Mouse (Mus musculus) left cerebral cortex, postnatal 4 days (tissue): Measurements from ENCODE around the gene Hist1h2an. TPM values are rescaled to one million over a fixed set of nuclear protein-coding genes. Genes with fewer than 3 reads are reported as not detected.

ENCODE experiments used
- DNase-seq: peaks from one replicate; pipeline ENCODE4 v3.0.0-alpha.2; 2022
- intact Hi-C: fragments of 180-260 bp; cut with DNase I; formaldehyde crosslinking; loops from one replicate; pipeline ENCODE4 v1.15.1; 2025
- microRNA-seq: library from miRNA; unstranded; fragments of <30 nt; microRNA quantifications from one replicate; pipeline ENCODE4 v1.2.0, GENCODE M21; 2022
- total RNA-seq, 2 experiments: library from RNA; stranded (reverse); gene quantifications; 2 replicates each; pipeline ENCODE4 v1.2.3; 2021

The Hist1h2an gene
- total RNA-seq, 2 experiments from 2014 or later: 13.0 to 15.8 TPM

DNA sequence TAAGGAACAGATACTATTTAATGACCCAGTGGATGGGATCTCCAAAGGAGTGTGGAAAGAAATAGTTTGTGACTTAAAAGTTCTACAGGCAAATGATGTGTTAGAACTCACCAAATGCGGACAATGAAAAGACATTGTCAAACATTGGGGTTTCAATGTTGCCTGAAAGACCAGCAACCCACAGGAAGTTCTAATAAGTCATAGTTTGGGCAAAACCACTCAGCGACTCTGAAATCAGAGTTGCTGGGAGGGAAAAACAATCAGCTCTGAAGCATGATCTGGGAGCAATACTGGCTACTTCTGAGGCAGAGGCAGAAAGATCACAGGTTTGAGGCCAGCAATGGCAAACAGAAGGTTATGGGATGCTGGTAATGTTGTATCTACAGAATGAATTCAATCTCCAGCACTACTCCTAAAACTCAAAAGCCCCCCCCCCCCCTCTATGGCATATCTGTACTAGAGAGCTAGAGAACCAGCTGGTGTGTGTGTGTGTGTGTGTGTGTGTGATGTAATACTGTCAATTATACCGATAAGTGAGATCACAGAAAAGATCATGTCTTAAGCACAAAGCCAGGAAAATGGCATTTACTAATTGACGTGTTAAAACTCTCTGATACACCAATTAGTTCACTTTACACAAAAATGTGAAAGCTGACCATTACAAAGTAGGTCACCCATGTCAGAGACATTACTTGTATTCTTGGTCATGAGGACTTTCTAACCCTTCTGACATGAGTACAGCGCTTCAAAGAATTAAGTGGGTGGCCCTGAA lies 37.4 kb downstream of the Hist1h2an start:
- intact Hi-C loops: no loop called here
- DNase-seq: no peak

DNA sequence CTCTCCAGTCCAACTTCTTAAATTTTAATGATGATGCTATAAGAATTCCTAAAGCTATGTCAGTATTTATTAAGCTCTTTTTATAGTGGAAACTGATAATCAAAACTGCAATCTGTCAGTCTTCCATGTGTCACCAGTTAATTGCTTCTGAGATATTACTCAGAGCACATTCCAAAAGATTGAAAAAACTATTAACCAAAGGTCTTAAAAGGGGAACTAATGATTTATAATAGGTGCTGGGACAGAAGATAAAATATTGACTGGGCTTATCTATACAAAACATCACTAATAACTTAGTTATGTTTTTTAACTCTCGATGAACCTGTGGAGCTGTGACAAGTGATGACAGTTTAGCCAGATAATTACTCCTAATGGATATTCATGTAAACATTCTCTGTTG lies 42.0 kb downstream of the Hist1h2an start:
- intact Hi-C loops: no loop called here
- DNase-seq: no peak

Small RNAs within 50 kb of the gene (microRNA-seq; reads per million reads assigned to microRNA genes)
- gene Gm19658 (not detected), gene Gm44346 (not detected), gene Gm44454 (not detected), gene Gm44466 (not detected)

Other genes starting within 250 kb of the Hist1h2an start
- not detected for gene Olfr1366, start 244.4 kb downstream of the Hist1h2an start, total RNA-seq
- not detected for gene Olfr1535, start 227.3 kb downstream of the Hist1h2an start, total RNA-seq
- gene Olfr1364, start 205.5 kb downstream of the Hist1h2an start, total RNA-seq: not detected
- not detected for gene Olfr1362, start 173.2 kb downstream of the Hist1h2an start, total RNA-seq
- not detected for gene Olfr11, start 144.7 kb downstream of the Hist1h2an start, total RNA-seq
- gene Olfr1361, start 123.8 kb downstream of the Hist1h2an start, total RNA-seq: not detected
- gene Olfr1360, start 109.8 kb downstream of the Hist1h2an start, total RNA-seq: not detected
- gene Olfr1359, start 89.1 kb downstream of the Hist1h2an start, total RNA-seq: not detected
- gene Hist1h2bl, start 71.1 kb downstream of the Hist1h2an start, total RNA-seq: 100 to 1,000 TPM; 112 to 115 TPM
- 100 to 1,000 TPM; 129 to 178 TPM for gene Hist1h2ai, start 70.8 kb downstream of the Hist1h2an start, total RNA-seq
- gene Hist1h3h, start 69.6 kb downstream of the Hist1h2an start, total RNA-seq: 100 to 1,000 TPM; 159 to 180 TPM
- 10 to 100 TPM; 34.8 to 37.4 TPM for gene Hist1h2bm, start 65.2 kb downstream of the Hist1h2an start, total RNA-seq
- gene Hist1h4j, start 52.2 kb downstream of the Hist1h2an start, total RNA-seq: 10 to 100 TPM; 35.9 to 46.7 TPM
- 100 to 1,000 TPM; 525 to 563 TPM for gene Hist1h4k, start 36.7 kb downstream of the Hist1h2an start, total RNA-seq
- 10 to 100 TPM; 59.3 to 67.5 TPM for gene Hist1h2ak, start 33.4 kb downstream of the Hist1h2an start, total RNA-seq
- 10 to 100 TPM; 57.6 to 68.8 TPM for gene Hist1h2bn, start 33.1 kb downstream of the Hist1h2an start, total RNA-seq
- 10 to 100 TPM; 55.3 to 56.6 TPM for gene Hist1h1b, start 6.6 kb downstream of the Hist1h2an start, total RNA-seq
- gene Hist1h3i, start 3.8 kb downstream of the Hist1h2an start, total RNA-seq: 100 to 1,000 TPM; 145 to 150 TPM
- 10 to 100 TPM; 41.6 to 49.7 TPM for gene Hist1h2bp, start 243 bp upstream of the Hist1h2an start, total RNA-seq
- gene Hist1h2bq, start 23.0 kb upstream of the Hist1h2an start, total RNA-seq: 100 to 1,000 TPM; 108 to 110 TPM
- gene Hist1h2ao, start 23.2 kb upstream of the Hist1h2an start, total RNA-seq: not detected
- gene Hist1h4m, start 24.5 kb upstream of the Hist1h2an start, total RNA-seq: 100 to 1,000 TPM; 320 to 409 TPM
- 10 to 100 TPM; 34.5 to 43.1 TPM for gene Hist1h4n, start 45.0 kb upstream of the Hist1h2an start, total RNA-seq
- 100 to 1,000 TPM; 184 to 208 TPM for gene Hist1h2ap, start 46.3 kb upstream of the Hist1h2an start, total RNA-seq
- 100 to 1,000 TPM; 106 to 108 TPM for gene Hist1h2br, start 46.5 kb upstream of the Hist1h2an start, total RNA-seq
- 10 to 100 TPM; 12.1 to 14.0 TPM for gene Zfp184, start 157.9 kb upstream of the Hist1h2an start, total RNA-seq
- gene Pom121l2, start 194.0 kb upstream of the Hist1h2an start, total RNA-seq: under 1 TPM in 1 of 2 experiments, not detected in 1; 0.12 TPM
- not detected for gene Prss16, start 222.5 kb upstream of the Hist1h2an start, total RNA-seq
- 100 to 1,000 TPM; 126 to 134 TPM for gene Hist1h2ah, start 248.3 kb upstream of the Hist1h2an start, total RNA-seq
- gene Hist1h2bk, start 248.7 kb upstream of the Hist1h2an start, total RNA-seq: 100 to 1,000 TPM in 1 of 2 experiments, 10 to 100 TPM in 1; 95.1 to 120 TPM